Mouse (Mus musculus) cerebellum, adult 11-12 months (tissue): ENCODE results near the gene Rps23.
A peak's percentile ranks its signal among the peaks of the same experiment; 100 is the strongest.

ENCODE experiments used
- DNase-seq: peaks from one replicate; pipeline ENCODE4 v3.0.0; 2022

Gene Rps23

DNA sequence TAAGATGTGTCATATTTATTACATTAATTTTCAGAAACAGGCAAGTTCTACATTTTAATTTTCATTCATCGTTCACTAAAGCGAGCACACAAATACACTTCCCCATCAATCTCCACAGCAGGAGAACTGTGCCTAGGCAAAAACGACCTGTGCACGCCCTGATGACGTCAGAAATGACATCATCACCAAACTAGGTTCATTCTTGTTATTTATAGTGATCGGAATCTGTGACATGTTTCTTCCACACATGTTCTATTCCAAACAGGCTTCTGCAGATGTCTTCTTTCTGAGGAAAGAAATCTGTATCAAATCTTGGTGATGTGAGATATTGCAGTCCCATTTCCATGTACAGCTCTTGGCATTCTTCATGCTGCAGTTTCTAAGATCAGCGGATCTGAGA, 13.1 kb downstream of the Rps23 start:
- DNase-seq = no peak

DNA sequence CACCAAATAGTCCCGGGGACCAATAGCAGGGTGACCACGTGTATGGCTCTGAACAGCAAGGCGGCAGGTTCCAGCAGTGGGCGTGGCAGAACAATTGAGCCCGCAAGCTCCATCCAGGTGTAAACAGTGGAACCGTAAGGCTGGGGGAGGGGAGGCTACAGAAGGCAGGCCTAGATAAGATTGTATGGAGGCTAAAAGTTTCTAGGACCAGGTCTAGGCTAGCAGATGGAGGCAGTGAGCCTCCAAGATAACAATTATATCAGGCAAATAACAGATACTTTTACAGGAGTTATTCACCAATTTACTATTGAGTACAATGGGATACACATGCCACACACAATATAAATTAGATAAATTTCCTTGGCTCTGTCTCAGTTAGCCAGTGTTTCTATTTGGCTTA, 16.4 kb downstream of the Rps23 start:
- no peak for DNase-seq

DNA sequence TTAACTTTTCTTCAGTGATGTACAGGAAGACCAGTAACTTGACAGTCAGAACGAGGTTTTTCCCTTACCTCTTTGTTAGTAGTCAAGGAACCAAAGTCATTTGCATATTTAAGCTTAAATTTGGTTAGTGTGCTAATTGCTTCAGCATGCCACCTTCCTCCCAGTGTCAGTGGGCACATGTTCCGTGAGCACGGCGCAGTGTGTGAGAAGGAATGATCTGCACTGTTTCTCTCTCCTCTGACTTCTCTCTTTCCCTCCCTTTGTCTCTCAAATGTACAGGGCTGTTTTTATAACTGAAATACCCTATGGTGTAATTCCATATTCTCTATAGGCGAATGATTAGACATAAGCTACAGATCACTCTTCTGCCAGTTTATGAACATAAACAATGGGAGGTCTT, 16.8 kb downstream of the Rps23 start:
- DNase-seq = no peak

DNA sequence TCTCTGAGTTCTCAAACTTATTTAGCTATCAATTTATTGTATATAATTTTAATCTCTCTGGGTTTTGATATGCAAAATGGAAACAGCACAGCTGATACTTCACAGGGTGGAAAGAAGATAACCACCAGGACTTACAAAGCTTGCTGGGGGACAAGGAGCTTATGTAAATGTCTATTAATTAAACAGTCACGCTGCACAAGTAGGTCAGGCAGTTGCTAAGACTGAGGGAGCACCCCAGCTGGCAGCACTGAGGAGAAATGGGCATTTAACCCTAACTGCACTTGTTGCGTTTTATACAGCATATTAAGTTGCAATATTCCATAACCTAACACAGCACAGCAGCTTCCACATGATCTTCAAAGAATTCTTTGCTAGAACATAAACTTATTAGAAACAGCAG, 36.1 kb downstream of the Rps23 start:
- no peak for DNase-seq

DNA sequence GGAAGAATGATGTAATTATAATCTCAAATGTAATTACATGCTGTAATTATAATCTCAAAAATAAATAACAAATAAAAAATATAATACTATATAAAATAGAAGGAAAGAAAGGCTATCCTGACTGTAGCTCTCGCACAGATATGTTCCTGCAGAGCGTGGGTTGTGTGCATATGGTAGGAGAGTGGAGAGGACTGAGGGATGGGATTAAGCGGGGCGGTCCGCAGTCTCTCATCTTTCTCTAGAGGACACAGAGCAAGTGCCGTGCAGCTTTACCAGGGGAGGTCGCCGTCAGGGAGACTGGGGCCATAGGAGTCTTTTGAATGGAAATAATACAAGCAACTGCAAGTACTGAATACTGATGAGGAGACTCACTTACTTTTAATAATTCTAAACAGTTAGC, 37.8 kb downstream of the Rps23 start:
- DNase-seq = no peak

DNA sequence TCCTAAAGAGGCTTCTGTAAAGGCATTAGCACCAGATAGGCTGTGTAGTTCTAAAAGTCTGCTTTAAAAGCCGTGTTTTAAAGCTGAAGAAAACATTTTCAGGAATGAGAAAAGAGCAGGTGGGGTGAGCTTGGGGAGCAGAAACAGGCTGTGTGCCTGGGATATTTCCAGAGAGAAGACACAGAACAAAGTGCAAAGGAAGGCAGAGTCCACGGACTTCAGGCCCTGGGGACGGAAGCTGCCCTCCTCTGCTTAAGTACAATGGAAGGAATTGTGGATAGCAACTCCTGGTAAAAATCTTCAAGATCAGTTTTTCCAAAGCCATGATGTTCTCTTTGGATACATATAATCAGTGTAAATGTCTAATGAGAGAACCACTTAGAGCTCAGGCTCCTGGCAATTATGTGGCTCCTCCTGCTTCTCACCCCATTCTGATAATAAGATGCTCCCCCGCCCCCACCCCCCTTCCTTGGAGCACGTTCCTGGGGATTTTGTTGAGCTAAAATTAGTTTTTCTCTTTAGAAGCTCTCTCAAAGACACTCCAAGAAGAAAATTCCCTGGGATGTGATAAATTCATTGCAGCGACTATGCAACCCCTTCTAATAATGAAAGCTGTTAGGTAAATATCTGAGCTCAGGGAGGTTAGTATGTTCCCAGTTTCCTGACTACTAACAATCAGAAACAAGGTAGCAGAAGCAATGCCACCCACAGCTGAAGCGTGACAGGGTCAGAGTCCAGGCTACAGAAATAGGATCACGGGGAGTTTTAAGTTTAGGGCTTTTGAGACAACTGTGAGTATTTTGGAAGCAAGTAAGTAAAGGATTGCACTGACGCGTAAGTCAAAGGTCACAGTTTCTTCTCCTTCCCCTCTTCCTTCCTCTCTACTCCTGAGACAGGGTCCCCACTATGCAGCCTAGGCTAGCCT, 40.3 kb downstream of the Rps23 start:
- DNase-seq = no peak

DNA sequence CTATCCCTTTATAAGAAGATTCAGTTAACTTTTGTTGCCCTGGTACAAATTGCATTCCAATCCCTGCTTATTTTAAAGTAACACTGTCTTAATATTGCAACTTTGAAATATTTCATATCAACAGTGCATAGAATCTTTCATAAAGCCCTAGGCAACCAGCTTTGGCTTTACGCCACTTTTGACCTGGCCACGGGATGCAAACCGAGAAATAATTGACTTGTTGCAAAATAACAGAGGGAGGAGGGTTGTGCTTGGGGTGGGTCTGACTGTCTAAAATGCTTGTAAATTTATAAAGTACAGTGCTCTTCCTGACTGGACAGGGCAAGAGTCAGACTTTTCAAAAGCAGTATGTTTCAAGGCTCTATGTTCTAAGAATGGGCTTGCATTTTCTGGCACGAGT, 41.8 kb downstream of the Rps23 start:
- no peak for DNase-seq

DNA sequence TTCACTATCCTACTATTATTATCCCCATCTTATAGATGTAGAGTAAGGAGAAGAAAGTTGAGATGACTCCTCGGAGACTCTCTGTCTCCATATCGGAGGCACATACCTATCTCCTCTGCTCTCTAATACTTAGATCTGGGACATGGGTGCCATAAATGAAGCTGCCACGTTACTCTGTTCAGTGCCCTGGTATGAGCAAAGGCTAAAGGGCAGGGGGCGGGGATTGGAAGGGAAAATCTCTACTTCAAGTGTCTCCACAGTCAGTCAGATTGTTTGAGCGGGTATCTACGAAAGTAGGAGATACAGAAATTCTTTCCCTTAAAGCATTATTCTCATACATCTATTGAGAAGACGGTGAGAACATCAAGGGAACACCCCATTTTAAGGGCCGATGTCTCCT, 43.2 kb downstream of the Rps23 start:
- DNase-seq = no peak

DNA sequence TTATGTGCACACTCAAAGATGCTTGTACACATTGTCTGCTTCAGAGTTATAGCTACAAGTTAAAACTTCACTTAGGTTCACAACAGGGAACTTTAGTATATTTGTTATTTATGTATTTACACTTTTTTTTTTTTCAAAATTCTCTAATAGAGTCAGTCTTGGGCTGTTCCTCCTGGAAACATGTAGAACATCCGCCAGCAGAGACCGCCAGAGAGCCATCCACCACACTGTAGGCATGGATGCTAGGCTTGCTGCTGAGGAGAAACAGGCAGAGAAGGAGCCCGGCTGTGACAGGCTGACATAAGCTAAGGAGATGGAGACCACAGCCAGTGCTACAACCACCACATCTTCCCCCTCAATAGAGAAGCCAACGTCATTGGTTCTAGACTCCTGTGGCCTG, 44.7 kb downstream of the Rps23 start:
- DNase-seq = peak; percentile 67

DNA sequence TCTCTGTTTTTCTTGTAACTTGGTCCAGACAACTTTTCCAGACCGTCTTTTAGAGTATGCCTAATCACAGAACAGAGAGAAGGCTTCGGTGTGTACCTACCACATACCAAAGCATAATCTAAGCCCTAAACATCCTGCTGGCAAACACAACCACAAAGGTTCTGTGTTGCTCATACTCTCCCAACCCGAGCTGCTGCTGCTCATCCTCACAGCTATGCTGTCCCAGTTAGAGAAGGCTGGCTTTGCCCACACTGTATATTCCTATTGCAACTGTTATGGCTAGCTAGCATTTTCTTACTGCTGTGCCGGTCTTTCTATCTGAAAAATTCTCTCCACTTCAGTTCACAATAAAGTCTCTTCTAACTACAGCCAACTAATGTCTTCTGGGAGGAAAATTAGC, 46.2 kb downstream of the Rps23 start:
- no peak for DNase-seq

DNA sequence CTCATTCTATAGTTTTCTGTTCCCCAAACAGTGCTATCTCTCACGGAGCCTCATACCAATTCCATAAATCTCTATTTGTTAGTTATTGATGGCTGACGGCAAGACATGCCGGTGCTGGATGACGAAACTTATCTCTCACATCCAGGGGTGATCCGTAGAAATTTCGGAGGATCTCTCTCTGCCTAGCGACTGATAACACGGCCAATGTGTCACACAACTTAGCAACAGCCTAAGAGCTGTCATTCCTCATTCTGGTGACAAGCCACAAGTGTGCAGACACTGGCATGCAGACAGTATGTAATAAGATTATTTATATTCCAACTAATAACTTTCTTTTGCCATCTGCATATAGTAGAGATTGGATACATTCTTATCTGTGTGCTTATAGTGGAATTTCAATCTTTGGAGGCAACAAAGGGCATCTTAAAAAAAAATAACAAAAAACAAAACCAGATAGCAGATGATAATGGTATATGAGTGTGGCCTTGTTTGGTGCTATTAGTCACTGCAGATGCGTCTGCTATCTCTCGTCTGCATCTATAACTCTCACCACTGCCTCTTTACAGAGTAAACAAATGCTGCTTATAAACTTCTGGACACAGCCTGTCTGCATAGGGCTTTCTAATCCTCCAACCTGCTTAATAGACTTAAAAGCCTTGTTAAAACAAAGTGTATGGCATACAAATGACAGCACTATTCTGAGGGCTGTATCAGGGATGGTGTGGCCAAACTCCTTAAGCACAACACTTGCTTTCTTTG, 47.7 kb downstream of the Rps23 start:
- DNase-seq = no peak

DNA sequence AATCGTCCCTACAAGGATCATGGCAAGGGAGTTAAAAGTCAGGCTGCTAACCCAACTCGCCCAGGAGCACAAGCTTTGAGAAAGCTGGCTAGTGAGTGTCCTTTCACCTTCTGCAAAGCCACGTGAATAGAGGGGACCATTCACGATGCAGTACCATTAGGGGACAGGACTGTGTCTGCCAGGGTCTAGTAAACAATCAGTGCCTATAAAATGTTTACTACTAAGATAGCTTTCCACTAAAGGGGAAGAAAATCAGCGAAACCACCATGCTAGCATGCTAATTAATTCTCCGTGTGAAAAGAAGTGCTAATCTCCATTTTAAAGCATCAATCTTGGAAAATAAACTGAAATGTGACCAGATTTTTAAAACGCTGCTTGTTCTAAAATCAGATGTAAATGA, 50.7 kb downstream of the Rps23 start:
- no peak for DNase-seq
